Mouse (Mus musculus) lung, postnatal 0 days (tissue): ENCODE measurements around the gene Acaca. TPM values are rescaled to one million over a fixed set of nuclear protein-coding genes. Genes with fewer than 3 reads are reported as not detected.

Experiments
- ATAC-seq: fragments of 200-750 bp; cut with Nextera tagmentation; 2 replicates; pipeline ENCODE4 v1.8.0; 2017; ENCODE audit warnings: moderate library complexity
- DNase-seq: peaks from one replicate; pipeline ENCODE4 v3.0.0-alpha.2; 2016; ENCODE audit warnings: low spot score
- H3K27ac ChIP-seq: fragments of 300-500 bp; sonication (generic); 2 replicates; pipeline ENCODE4 v1.5.1; 2014; ENCODE audit warnings: antibody characterized with exemption, mild to moderate bottlenecking, low read length, mixed read lengths
- H3K27me3 ChIP-seq: fragments of 300-500 bp; sonication (generic); replicated peaks from 2 replicates; pipeline ENCODE4 v1.6.1; 2014; ENCODE audit warnings: low read length, mixed read lengths; ENCODE audit not compliant: insufficient read depth
- H3K36me3 ChIP-seq: fragments of 300-500 bp; sonication (generic); 2 replicates; pipeline ENCODE4 v1.6.1; 2014; ENCODE audit warnings: low read length, mixed read lengths; ENCODE audit not compliant: insufficient read depth
- H3K4me1 ChIP-seq: fragments of 300-500 bp; sonication (generic); 2 replicates; pipeline ENCODE4 v1.6.1; 2014; ENCODE audit warnings: antibody characterized with exemption, low read depth, low read length, mixed read lengths; ENCODE audit not compliant: insufficient read depth
- H3K4me2 ChIP-seq: fragments of 300-500 bp; sonication (generic); replicated peaks from 2 replicates; pipeline ENCODE4 v1.6.1; 2014; ENCODE audit warnings: low read depth, mild to moderate bottlenecking, low read length, moderate library complexity, mixed read lengths
- H3K4me3 ChIP-seq: fragments of 300-500 bp; sonication (generic); 2 replicates; pipeline ENCODE4 v1.5.1; 2014; ENCODE audit warnings: low read depth, low read length
- H3K9ac ChIP-seq: fragments of 300-500 bp; sonication (generic); replicated peaks from 2 replicates; pipeline ENCODE4 v1.6.1; 2014; ENCODE audit warnings: low read depth, mild to moderate bottlenecking
- H3K9me3 ChIP-seq: fragments of 300-500 bp; sonication (generic); 2 replicates; pipeline ENCODE4 v1.6.1; 2016; ENCODE audit warnings: low read length, mixed read lengths
- CTCF ChIP-seq: IDR thresholded peaks from 2 replicates; pipeline ENCODE4 v1.5.1; 2016; ENCODE audit warnings: antibody characterized with exemption, mild to moderate bottlenecking
- EP300 ChIP-seq: IDR thresholded peaks from 2 replicates; pipeline ENCODE4 v1.6.1; 2016; ENCODE audit warnings: antibody characterized with exemption, mild to moderate bottlenecking, control low read depth
- WGBS: fragments of 180-500 bp; shearing (Covaris S2); extraction: QIAGEN DNeasy Blood & Tissue Kit; methylation state at CpG from one replicate; pipeline ENCODE4 v1.1.7; 2014; 5-methylcytosine and 5-hydroxymethylcytosine counted together
- polyA plus RNA-seq: library from polyadenylated mRNA; unstranded; fragments of >200 nt; fragmentation: Nextera tagmentation; extraction: Ambion mirVana; gene quantifications from 2 replicates; pipeline ENCODE4 v1.2.1, GENCODE M21; 2015

The Acaca gene
- polyA plus RNA-seq, 1 experiment from 2014 or later = 6.5 TPM

- no peak overlapping the region for H3K4me2 ChIP-seq
- whole genome bisulfite sequencing = 73% methylated on average over 6 of the region's 6 CpGs
- no peak for ATAC-seq
Observed at GRCm38 (mm10) chr11:84344522-84345236, 215.2 kb downstream of the Acaca start.

GRCm38 (mm10) chr11:84347766-84348165 is 218.3 kb downstream of the Acaca start:
- no peaks in the 10 kb centered on the region for H3K9me3 ChIP-seq
- WGBS = 79% methylated on average over 2 of the region's 2 CpGs
- no peaks in the 10 kb centered on the region for H3K27me3 ChIP-seq
- H3K27ac ChIP-seq = no peak overlapping the region
- no peak for DNase-seq
- ATAC-seq = no peak
- H3K4me3 ChIP-seq = no peak overlapping the region
- no peak overlapping the region for H3K4me2 ChIP-seq
- H3K36me3 ChIP-seq = peaks cover 4% of the 10 kb centered on the region; the same call in 1 of the 2 replicates
- TF ChIP-seq EP300 (no peak), CTCF (no peak)
- H3K9ac ChIP-seq = no peak overlapping the region
- H3K4me1 ChIP-seq = no peaks in the 10 kb centered on the region

More at GRCm38 (mm10) chr11:84344522-84345236, 215.2 kb downstream of the Acaca start:
- Histone ChIP-seq H3K9me3 (no peaks in the 10 kb centered on the region), H3K4me1 (no peaks in the 10 kb centered on the region), H3K27me3 (no peaks in the 10 kb centered on the region), H3K36me3 (peaks cover 4% of the 10 kb centered on the region; the same call in 1 of the 2 replicates), H3K27ac (no peak overlapping the region), H3K4me3 (no peak overlapping the region), H3K9ac (no peak overlapping the region)
- no peak for TF ChIP-seq EP300
- no peak for TF ChIP-seq CTCF
- no peak for DNase-seq

- no peak for DNase-seq
Observed at GRCm38 (mm10) chr11:84348843-84349825, 219.7 kb downstream of the Acaca start.

GRCm38 (mm10) chr11:84351150-84351549 is 221.7 kb downstream of the Acaca start:
- DNase-seq (peak; percentile 6), ATAC-seq (no peak)
- Histone ChIP-seq H3K27me3 (no peaks in the 10 kb centered on the region), H3K4me1 (no peaks in the 10 kb centered on the region), H3K36me3 (no peaks in the 10 kb centered on the region), H3K27ac (no peak overlapping the region), H3K4me2 (no peak overlapping the region), H3K9me3 (no peaks in the 10 kb centered on the region), H3K9ac (no peak overlapping the region), H3K4me3 (no peak overlapping the region)
- TF ChIP-seq CTCF (no peak), EP300 (no peak)
- WGBS = 92% methylated on average over 1 of the region's 1 CpGs

More at GRCm38 (mm10) chr11:84348843-84349825, 219.7 kb downstream of the Acaca start:
- 76% methylated on average over 16 of the region's 16 CpGs for whole genome bisulfite sequencing
- TF ChIP-seq EP300 = no peak
- no peak for TF ChIP-seq CTCF
- ATAC-seq = no peak
- H3K4me3 ChIP-seq = no peak overlapping the region
- H3K9ac ChIP-seq = no peak overlapping the region
- no peaks in the 10 kb centered on the region for H3K4me1 ChIP-seq
- no peaks in the 10 kb centered on the region for H3K9me3 ChIP-seq
- H3K4me2 ChIP-seq = no peak overlapping the region
- peaks cover 4% of the 10 kb centered on the region; the same call in 1 of the 2 replicates for H3K36me3 ChIP-seq
- H3K27me3 ChIP-seq = no peaks in the 10 kb centered on the region
- H3K27ac ChIP-seq = no peak overlapping the region

DNA sequence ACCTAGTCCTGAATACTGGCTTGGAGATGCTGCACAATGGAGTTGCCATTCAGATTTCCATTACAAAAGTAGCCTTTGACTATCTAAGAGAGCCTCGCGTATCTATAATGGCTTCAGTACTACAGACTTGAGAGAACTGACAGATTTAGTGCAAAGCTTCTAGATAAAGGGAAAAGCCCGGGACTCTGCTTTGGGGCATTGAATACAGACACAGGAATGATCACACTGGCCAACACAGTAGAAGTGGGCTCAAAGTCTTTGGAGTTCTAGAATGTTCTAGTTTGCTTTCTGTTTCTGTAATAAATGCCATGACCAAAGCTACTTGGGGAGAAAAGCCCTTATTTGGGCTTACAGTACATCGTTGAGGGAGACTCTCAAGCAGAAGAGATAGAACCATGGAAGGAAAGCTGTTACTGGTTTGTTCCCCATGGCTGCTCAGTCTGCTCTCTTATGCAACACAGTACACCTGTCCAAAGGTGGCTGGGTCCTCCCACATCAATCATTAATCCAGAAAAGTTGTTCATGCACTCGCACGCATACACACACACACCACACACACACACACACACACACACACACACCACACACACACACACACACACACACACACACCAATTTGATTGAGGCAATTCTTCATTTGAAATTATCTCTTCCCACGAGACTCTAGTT is 223.7 kb downstream of the Acaca start:
- Histone ChIP-seq H3K4me1 (no peaks in the 10 kb centered on the region), H3K9me3 (no peaks in the 10 kb centered on the region), H3K4me2 (no peak overlapping the region), H3K4me3 (no peak overlapping the region), H3K36me3 (no peaks in the 10 kb centered on the region), H3K27ac (no peak overlapping the region), H3K27me3 (no peaks in the 10 kb centered on the region), H3K9ac (no peak overlapping the region)
- no peak for TF ChIP-seq CTCF
- no peak for TF ChIP-seq EP300
- DNase-seq (no peak), ATAC-seq (no peak)
- WGBS = 88% methylated on average over 7 of the region's 7 CpGs

GRCm38 (mm10) chr11:84357304-84357703 is 227.8 kb downstream of the Acaca start:
- Histone ChIP-seq H3K4me2 (no peak overlapping the region), H3K4me3 (no peak overlapping the region), H3K9me3 (no peaks in the 10 kb centered on the region), H3K27ac (no peak overlapping the region), H3K4me1 (no peaks in the 10 kb centered on the region), H3K9ac (no peak overlapping the region), H3K36me3 (no peaks in the 10 kb centered on the region), H3K27me3 (no peaks in the 10 kb centered on the region)
- ATAC-seq = no peak
- WGBS = 93% methylated on average over 3 of the region's 3 CpGs
- TF ChIP-seq EP300 (no peak), CTCF (no peak)
- no peak for DNase-seq
